Mouse (Mus musculus) midbrain, postnatal 0 days (tissue): Measurements from ENCODE around the gene Cblb. TPM values are rescaled to one million over a fixed set of nuclear protein-coding genes. Genes with fewer than 3 reads are reported as not detected.

Experiments used
- ATAC-seq: fragments of 200-750 bp; cut with Nextera tagmentation; 2 replicates; pipeline ENCODE4 v1.8.0; 2017; ENCODE audit warnings: moderate number of reproducible peaks, mild to moderate bottlenecking, moderate TSS enrichment, moderate library complexity; ENCODE audit not compliant: low FRiP score
- DNase-seq: peaks from one replicate; pipeline ENCODE4 v3.0.0-alpha.2; 2015; ENCODE audit warnings: low spot score
- H3K27ac ChIP-seq: fragments of 300-500 bp; sonication (generic); 2 replicates; pipeline ENCODE4 v1.5.1; 2014; ENCODE audit warnings: low read depth, mild to moderate bottlenecking, low read length, mixed read lengths
- H3K27me3 ChIP-seq: fragments of 300-500 bp; sonication (generic); 2 replicates; pipeline ENCODE4 v1.6.1; 2014; ENCODE audit warnings: low read length, control low read depth, mixed read lengths; ENCODE audit not compliant: insufficient read depth
- H3K36me3 ChIP-seq: fragments of 300-500 bp; sonication (generic); 2 replicates; pipeline ENCODE4 v1.6.1; 2014; ENCODE audit warnings: low read length, control low read depth, mixed read lengths; ENCODE audit not compliant: insufficient read depth
- H3K4me1 ChIP-seq: fragments of 300-500 bp; sonication (generic); 2 replicates; pipeline ENCODE4 v1.6.1; 2014; ENCODE audit warnings: mild to moderate bottlenecking, control low read depth, antibody characterized with exemption, low read length, mixed read lengths; ENCODE audit not compliant: insufficient read depth
- H3K4me2 ChIP-seq: fragments of 300-500 bp; sonication (generic); 2 replicates; pipeline ENCODE4 v1.6.1; 2014; ENCODE audit warnings: low read depth, mild to moderate bottlenecking, low read length, mixed read lengths; ENCODE audit not compliant: poor library complexity, severe bottlenecking
- H3K4me3 ChIP-seq: fragments of 300-500 bp; sonication (generic); 2 replicates; pipeline ENCODE4 v1.5.1; 2014; ENCODE audit warnings: low read depth, mild to moderate bottlenecking, low read length, moderate library complexity
- H3K9ac ChIP-seq: fragments of 300-500 bp; sonication (generic); replicated peaks from 2 replicates; pipeline ENCODE4 v1.6.1; 2014; ENCODE audit warnings: mild to moderate bottlenecking, low read length, moderate library complexity, mixed read lengths; ENCODE audit not compliant: poor library complexity, severe bottlenecking
- H3K9me3 ChIP-seq: fragments of 300-500 bp; sonication (generic); 2 replicates; pipeline ENCODE4 v1.6.1; 2016; ENCODE audit warnings: low read length, control low read depth
- CTCF ChIP-seq: IDR thresholded peaks from 2 replicates; pipeline ENCODE4 v1.5.1; 2016; ENCODE audit warnings: antibody characterized with exemption, mild to moderate bottlenecking
- WGBS: fragments of 180-500 bp; shearing (Covaris S2); extraction: QIAGEN DNeasy Blood & Tissue Kit; methylation state at CpG from one replicate; pipeline ENCODE4 v1.1.7; 2014; 5-methylcytosine and 5-hydroxymethylcytosine counted together
- polyA plus RNA-seq: library from polyadenylated mRNA; unstranded; fragments of >200 nt; fragmentation: Nextera tagmentation; extraction: Ambion mirVana; gene quantifications from 2 replicates; pipeline ENCODE4 v1.2.1, GENCODE M21; 2015
- total RNA-seq: library from RNA; depleted of rRNA; stranded (reverse); fragments of >200 nt; gene quantifications from 2 replicates; pipeline ENCODE4 v1.2.3, GENCODE M21; 2014

The Cblb gene
- total and polyA plus RNA-seq, 2 experiments from 2014 or later: 4.5 to 12.0 TPM

DNA sequence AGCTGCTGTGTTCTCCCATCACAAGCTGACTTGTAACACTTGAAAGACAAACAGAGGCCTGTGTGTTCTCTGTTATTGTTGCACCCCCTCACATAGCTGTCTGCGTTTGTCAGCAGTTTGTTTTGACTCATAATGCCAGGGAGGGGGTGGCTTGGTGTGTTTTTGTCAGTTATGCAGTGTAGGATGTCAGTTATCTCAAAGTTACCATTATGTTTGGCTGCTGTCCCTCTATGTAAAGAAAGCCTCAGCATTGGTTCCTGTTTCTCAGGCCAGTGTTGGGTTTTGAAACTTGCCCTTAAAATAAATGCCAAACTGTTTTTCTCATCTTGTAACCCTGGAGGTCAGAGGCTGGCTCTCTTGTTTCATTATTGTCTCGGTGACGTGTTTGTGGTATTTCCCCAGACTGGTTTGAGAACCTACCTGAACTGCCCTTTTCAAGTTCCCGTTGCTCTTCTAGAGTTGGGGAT lies 30.0 kb downstream of the Cblb start:
- Histone ChIP-seq H3K27me3 (no peaks in the 10 kb centered on the region), H3K4me3 (no peak overlapping the region), H3K9ac (no peak overlapping the region), H3K4me2 (no peak overlapping the region), H3K36me3 (no peaks in the 10 kb centered on the region), H3K4me1 (peaks cover 3% of the 10 kb centered on the region; the same call in 1 of the 2 replicates), H3K27ac (no peak overlapping the region), H3K9me3 (no peaks in the 10 kb centered on the region)
- TF ChIP-seq CTCF: no peak
- DNase-seq (no peak), ATAC-seq (no peak)
- 67% methylated on average over 4 of the region's 4 CpGs for WGBS

DNA sequence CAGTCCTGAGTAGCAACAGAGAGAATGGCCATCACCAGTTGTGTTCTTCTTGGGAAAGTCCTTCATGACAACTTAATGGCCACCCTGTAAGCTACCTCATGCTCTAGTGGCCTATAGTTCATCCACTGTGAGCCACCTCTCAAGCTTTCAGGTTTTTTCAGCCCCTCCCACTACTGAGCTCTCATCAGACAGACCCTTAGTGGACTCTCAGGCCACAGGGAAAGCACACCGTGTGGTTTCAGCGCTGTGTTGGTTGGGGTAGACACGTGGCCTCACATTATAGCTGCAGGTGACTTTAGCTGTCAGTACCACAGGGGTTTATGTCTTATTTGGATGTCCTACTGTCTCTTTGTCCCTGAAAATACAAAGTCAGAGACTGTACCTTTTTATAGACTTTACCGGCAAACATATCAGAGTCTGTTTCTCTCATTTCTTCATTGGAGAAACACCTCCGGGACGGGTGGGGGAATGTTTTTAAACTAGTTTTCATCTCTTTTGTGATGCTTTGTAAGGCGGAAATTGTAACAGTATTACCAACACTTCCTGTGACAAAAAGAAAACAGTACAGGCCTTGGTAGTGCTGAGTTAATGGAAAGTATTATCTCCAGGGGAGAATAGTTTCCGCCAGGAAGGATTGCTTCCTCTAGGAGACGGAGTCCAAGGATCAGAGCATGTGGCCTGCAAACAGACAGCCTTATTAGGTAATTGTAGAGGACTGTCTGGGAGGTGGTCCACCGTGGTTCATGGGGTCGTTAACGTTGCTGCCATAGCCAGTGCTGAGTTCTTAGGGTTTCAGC lies 33.5 kb downstream of the Cblb start:
- H3K9me3 ChIP-seq: no peaks in the 10 kb centered on the region
- no peak overlapping the region for H3K4me2 ChIP-seq
- no peak overlapping the region for H3K4me3 ChIP-seq
- 72% methylated on average over 12 of the region's 12 CpGs for WGBS
- peaks cover 3% of the 10 kb centered on the region; the same call in 1 of the 2 replicates for H3K4me1 ChIP-seq
- no peaks in the 10 kb centered on the region for H3K27me3 ChIP-seq
- no peak overlapping the region for H3K27ac ChIP-seq
- DNase-seq: no peak
- no peaks in the 10 kb centered on the region for H3K36me3 ChIP-seq
- no peak for TF ChIP-seq CTCF
- no peak for ATAC-seq
- no peak overlapping the region for H3K9ac ChIP-seq

GRCm38 (mm10) chr16:52067632-52068516 lies 36.8 kb downstream of the Cblb start:
- 89% methylated on average over 10 of the region's 10 CpGs for WGBS
- no peaks in the 10 kb centered on the region for H3K36me3 ChIP-seq
- no peak overlapping the region for H3K9ac ChIP-seq
- H3K4me2 ChIP-seq: no peak overlapping the region
- no peak overlapping the region for H3K27ac ChIP-seq
- no peaks in the 10 kb centered on the region for H3K9me3 ChIP-seq
- no peak for DNase-seq
- TF ChIP-seq CTCF: no peak
- ATAC-seq: no peak
- H3K4me1 ChIP-seq: no peaks in the 10 kb centered on the region
- H3K27me3 ChIP-seq: no peaks in the 10 kb centered on the region
- no peak overlapping the region for H3K4me3 ChIP-seq

DNA sequence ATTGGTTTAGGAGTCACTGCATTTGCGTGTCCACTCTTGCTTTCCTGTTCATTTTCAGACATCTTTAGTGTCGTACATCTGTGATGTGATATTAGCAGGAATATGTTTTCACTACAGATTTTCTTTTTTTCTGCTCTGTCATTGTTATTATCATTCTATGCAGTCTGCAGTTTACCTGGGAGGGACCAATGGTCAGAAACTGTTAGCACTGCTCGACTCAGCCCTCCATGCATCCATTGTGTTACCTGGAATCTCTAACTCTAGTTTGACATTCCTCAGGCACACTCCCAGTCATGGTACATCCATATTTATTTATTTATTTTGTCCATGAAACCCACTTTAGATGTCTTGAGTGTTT lies 37.5 kb downstream of the Cblb start:
- H3K9me3 ChIP-seq: no peaks in the 10 kb centered on the region
- DNase-seq: no peak
- no peak overlapping the region for H3K4me2 ChIP-seq
- no peak for ATAC-seq
- H3K27me3 ChIP-seq: no peaks in the 10 kb centered on the region
- no peak overlapping the region for H3K27ac ChIP-seq
- H3K9ac ChIP-seq: no peak overlapping the region
- no peaks in the 10 kb centered on the region for H3K4me1 ChIP-seq
- TF ChIP-seq CTCF: no peak
- H3K4me3 ChIP-seq: no peak overlapping the region
- no peaks in the 10 kb centered on the region for H3K36me3 ChIP-seq
- WGBS: 96% methylated on average over 3 of the region's 3 CpGs

GRCm38 (mm10) chr16:52069648-52070047 lies 38.6 kb downstream of the Cblb start:
- Histone ChIP-seq H3K27me3 (no peaks in the 10 kb centered on the region), H3K27ac (no peak overlapping the region), H3K9me3 (no peaks in the 10 kb centered on the region), H3K4me2 (no peak overlapping the region), H3K9ac (no peak overlapping the region), H3K4me3 (no peak overlapping the region), H3K36me3 (no peaks in the 10 kb centered on the region), H3K4me1 (no peaks in the 10 kb centered on the region)
- WGBS: 91% methylated on average over 6 of the region's 6 CpGs
- ATAC-seq: no peak
- no peak for DNase-seq
- no peak for TF ChIP-seq CTCF

GRCm38 (mm10) chr16:52070128-52070527 lies 39.1 kb downstream of the Cblb start:
- no peak overlapping the region for H3K9ac ChIP-seq
- DNase-seq (no peak), ATAC-seq (no peak)
- no peak overlapping the region for H3K4me3 ChIP-seq
- no peak overlapping the region for H3K4me2 ChIP-seq
- no peak for TF ChIP-seq CTCF
- H3K36me3 ChIP-seq: no peaks in the 10 kb centered on the region
- no peaks in the 10 kb centered on the region for H3K27me3 ChIP-seq
- no peaks in the 10 kb centered on the region for H3K4me1 ChIP-seq
- H3K9me3 ChIP-seq: no peaks in the 10 kb centered on the region
- no peak overlapping the region for H3K27ac ChIP-seq
- 95% methylated on average over 5 of the region's 5 CpGs for WGBS
